Mouse (Mus musculus) hindbrain, embryonic 16.5 days (tissue): ENCODE results near the gene Ppp5c. TPM values are rescaled to one million over a fixed set of nuclear protein-coding genes. Genes with fewer than 3 reads are reported as not detected.

Source experiments
- ATAC-seq: fragments of 200-750 bp; cut with Nextera tagmentation; 2 replicates; pipeline ENCODE4 v1.8.0; 2017; ENCODE audit warnings: moderate TSS enrichment, moderate library complexity
- H3K27ac ChIP-seq: fragments of 300-500 bp; sonication (generic); 2 replicates; pipeline ENCODE4 v1.5.1; 2014; ENCODE audit warnings: low read depth, mild to moderate bottlenecking, control low read depth, low read length, moderate library complexity
- H3K27me3 ChIP-seq: fragments of 300-500 bp; sonication (generic); replicated peaks from 2 replicates; pipeline ENCODE4 v1.6.1; 2014; ENCODE audit warnings: low read length; ENCODE audit not compliant: control insufficient read depth, insufficient read depth
- H3K36me3 ChIP-seq: fragments of 300-500 bp; sonication (generic); 2 replicates; pipeline ENCODE4 v1.6.1; 2014; ENCODE audit warnings: mild to moderate bottlenecking, low read length, moderate library complexity, mixed read lengths; ENCODE audit not compliant: control insufficient read depth, insufficient read depth
- H3K4me1 ChIP-seq: fragments of 300-500 bp; sonication (generic); 2 replicates; pipeline ENCODE4 v1.6.1; 2014; ENCODE audit warnings: low read depth, low read length; ENCODE audit not compliant: control insufficient read depth, insufficient read depth
- H3K4me2 ChIP-seq: fragments of 300-500 bp; sonication (generic); 2 replicates; pipeline ENCODE4 v1.6.1; 2014; ENCODE audit warnings: mild to moderate bottlenecking, low read length, control low read depth, moderate library complexity
- H3K4me3 ChIP-seq: fragments of 300-500 bp; sonication (generic); 2 replicates; pipeline ENCODE4 v1.5.1; 2014; ENCODE audit warnings: mild to moderate bottlenecking, low read length, control low read depth, moderate library complexity
- H3K9ac ChIP-seq: fragments of 300-500 bp; sonication (generic); 2 replicates; pipeline ENCODE4 v1.6.1; 2014; ENCODE audit warnings: low read depth, mild to moderate bottlenecking, control low read depth, low read length, moderate library complexity
- H3K9me3 ChIP-seq: fragments of 300-500 bp; sonication (generic); 2 replicates; pipeline ENCODE4 v1.6.1; 2014; ENCODE audit warnings: mild to moderate bottlenecking, low read length, moderate library complexity; ENCODE audit not compliant: control insufficient read depth
- WGBS: fragments of 180-500 bp; shearing (Covaris S2); extraction: QIAGEN DNeasy Blood & Tissue Kit; methylation state at CpG from one replicate; pipeline ENCODE4 v1.1.7; 2014; 5-methylcytosine and 5-hydroxymethylcytosine counted together
- polyA plus RNA-seq: library from polyadenylated mRNA; unstranded; fragments of >200 nt; fragmentation: Nextera tagmentation; extraction: Ambion mirVana; gene quantifications from 2 replicates; pipeline ENCODE4 v1.2.1, GENCODE M21; 2015

The Ppp5c gene
- polyA plus RNA-seq, 1 experiment from 2014 or later: 138 TPM

- H3K4me3 ChIP-seq: no peak overlapping the region
- H3K27ac ChIP-seq: peak overlapping the region; percentile 21; the same call in 1 of the 2 replicates
- no peak for ATAC-seq
- H3K4me2 ChIP-seq: no peak overlapping the region
- 87% methylated on average over 6 of the region's 6 CpGs for WGBS
- H3K9me3 ChIP-seq: no peaks in the 10 kb centered on the region
- no peak overlapping the region; the same call in 1 of the 2 replicates for H3K9ac ChIP-seq
- H3K4me1 ChIP-seq: peaks cover 20% of the 10 kb centered on the region
- H3K27me3 ChIP-seq: no peaks in the 10 kb centered on the region
- H3K36me3 ChIP-seq: peaks cover 29% of the 10 kb centered on the region
These were observed 3.6 kb downstream of the Ppp5c start for GRCm38 (mm10) chr7:17024141-17024540.

- ATAC-seq: no peak
- no peak overlapping the region for H3K4me2 ChIP-seq
- no peak overlapping the region; the same call in 1 of the 2 replicates for H3K27ac ChIP-seq
- no peaks in the 10 kb centered on the region for H3K9me3 ChIP-seq
- 89% methylated on average over 4 of the region's 4 CpGs for WGBS
- H3K9ac ChIP-seq: no peak overlapping the region; the same call in 1 of the 2 replicates
- peaks cover 20% of the 10 kb centered on the region for H3K4me1 ChIP-seq
- H3K4me3 ChIP-seq: no peak overlapping the region
- H3K27me3 ChIP-seq: no peaks in the 10 kb centered on the region
- H3K36me3 ChIP-seq: peaks cover 29% of the 10 kb centered on the region
These were observed 4.0 kb downstream of the Ppp5c start for GRCm38 (mm10) chr7:17023701-17024100.

GRCm38 (mm10) chr7:17022176-17022575 is 5.5 kb downstream of the Ppp5c start:
- Histone ChIP-seq H3K9ac (no peak overlapping the region), H3K4me2 (no peak overlapping the region), H3K36me3 (peaks cover 29% of the 10 kb centered on the region), H3K9me3 (no peaks in the 10 kb centered on the region), H3K27ac (no peak overlapping the region), H3K27me3 (no peaks in the 10 kb centered on the region), H3K4me3 (no peak overlapping the region), H3K4me1 (peaks cover 23% of the 10 kb centered on the region)
- WGBS: 97% methylated on average over 15 of the region's 15 CpGs
- ATAC-seq: no peak

- no peaks in the 10 kb centered on the region for H3K9me3 ChIP-seq
- H3K4me1 ChIP-seq: peaks cover 13% of the 10 kb centered on the region; the same call in 1 of the 2 replicates
- no peak for ATAC-seq
- 87% methylated on average over 7 of the region's 7 CpGs for WGBS
- no peak overlapping the region for H3K4me2 ChIP-seq
- H3K27me3 ChIP-seq: no peaks in the 10 kb centered on the region
- peaks cover 43% of the 10 kb centered on the region for H3K36me3 ChIP-seq
- no peak overlapping the region for H3K27ac ChIP-seq
- no peak overlapping the region for H3K9ac ChIP-seq
- no peak overlapping the region for H3K4me3 ChIP-seq
These were observed 8.1 kb downstream of the Ppp5c start for GRCm38 (mm10) chr7:17019426-17020166.

- peaks cover 44% of the 10 kb centered on the region for H3K36me3 ChIP-seq
These were observed 9.8 kb downstream of the Ppp5c start for GRCm38 (mm10) chr7:17017921-17018320.

GRCm38 (mm10) chr7:17017036-17017435 is 10.7 kb downstream of the Ppp5c start:
- H3K9me3 ChIP-seq: no peaks in the 10 kb centered on the region
- H3K9ac ChIP-seq: no peak overlapping the region
- no peak overlapping the region for H3K4me3 ChIP-seq
- no peak overlapping the region for H3K4me2 ChIP-seq
- 14% methylated on average over 1 of the region's 1 CpGs for WGBS
- H3K36me3 ChIP-seq: peaks cover 49% of the 10 kb centered on the region
- peaks cover 8% of the 10 kb centered on the region; the same call in 1 of the 2 replicates for H3K4me1 ChIP-seq
- no peaks in the 10 kb centered on the region for H3K27me3 ChIP-seq
- peak; percentile 90 for ATAC-seq
- H3K27ac ChIP-seq: peak overlapping the region; percentile 16; the same call in 1 of the 2 replicates

More at GRCm38 (mm10) chr7:17017921-17018320, 9.8 kb downstream of the Ppp5c start:
- H3K27ac ChIP-seq: no peak overlapping the region
- H3K9me3 ChIP-seq: no peaks in the 10 kb centered on the region
- no peaks in the 10 kb centered on the region for H3K27me3 ChIP-seq
- WGBS: 82% methylated on average over 2 of the region's 2 CpGs
- no peak for ATAC-seq
- no peak overlapping the region for H3K9ac ChIP-seq
- H3K4me3 ChIP-seq: no peak overlapping the region
- H3K4me2 ChIP-seq: no peak overlapping the region
- peaks cover 8% of the 10 kb centered on the region; the same call in 1 of the 2 replicates for H3K4me1 ChIP-seq

- ATAC-seq: no peak
- no peak overlapping the region for H3K27ac ChIP-seq
- no peaks in the 10 kb centered on the region for H3K27me3 ChIP-seq
- H3K4me3 ChIP-seq: no peak overlapping the region
- H3K9ac ChIP-seq: no peak overlapping the region
- peaks cover 41% of the 10 kb centered on the region for H3K36me3 ChIP-seq
- H3K4me2 ChIP-seq: no peak overlapping the region
- 84% methylated on average over 6 of the region's 6 CpGs for WGBS
- no peaks in the 10 kb centered on the region for H3K9me3 ChIP-seq
- peaks cover 8% of the 10 kb centered on the region; the same call in 1 of the 2 replicates for H3K4me1 ChIP-seq
These were observed 12.3 kb downstream of the Ppp5c start for GRCm38 (mm10) chr7:17015381-17015780.

GRCm38 (mm10) chr7:17011909-17012590 is 15.7 kb downstream of the Ppp5c start:
- H3K9ac ChIP-seq: no peak overlapping the region
- no peak overlapping the region for H3K4me2 ChIP-seq
- 96% methylated on average over 7 of the region's 7 CpGs for WGBS
- H3K27ac ChIP-seq: no peak overlapping the region
- H3K27me3 ChIP-seq: no peaks in the 10 kb centered on the region
- peaks cover 3% of the 10 kb centered on the region; the same call in 1 of the 2 replicates for H3K4me1 ChIP-seq
- no peak overlapping the region for H3K4me3 ChIP-seq
- H3K36me3 ChIP-seq: peaks cover 57% of the 10 kb centered on the region
- ATAC-seq: no peak
- no peaks in the 10 kb centered on the region for H3K9me3 ChIP-seq

GRCm38 (mm10) chr7:17010010-17010347 is 17.7 kb downstream of the Ppp5c start:
- Histone ChIP-seq H3K9me3 (no peaks in the 10 kb centered on the region), H3K4me2 (no peak overlapping the region), H3K27me3 (no peaks in the 10 kb centered on the region), H3K4me3 (no peak overlapping the region), H3K36me3 (peaks cover 68% of the 10 kb centered on the region), H3K27ac (no peak overlapping the region), H3K9ac (no peak overlapping the region), H3K4me1 (no peaks in the 10 kb centered on the region)
- WGBS: 83% methylated on average over 5 of the region's 5 CpGs
- no peak for ATAC-seq
